Mouse (Mus musculus): ENCODE results near the gene Xrra1.

DNA sequence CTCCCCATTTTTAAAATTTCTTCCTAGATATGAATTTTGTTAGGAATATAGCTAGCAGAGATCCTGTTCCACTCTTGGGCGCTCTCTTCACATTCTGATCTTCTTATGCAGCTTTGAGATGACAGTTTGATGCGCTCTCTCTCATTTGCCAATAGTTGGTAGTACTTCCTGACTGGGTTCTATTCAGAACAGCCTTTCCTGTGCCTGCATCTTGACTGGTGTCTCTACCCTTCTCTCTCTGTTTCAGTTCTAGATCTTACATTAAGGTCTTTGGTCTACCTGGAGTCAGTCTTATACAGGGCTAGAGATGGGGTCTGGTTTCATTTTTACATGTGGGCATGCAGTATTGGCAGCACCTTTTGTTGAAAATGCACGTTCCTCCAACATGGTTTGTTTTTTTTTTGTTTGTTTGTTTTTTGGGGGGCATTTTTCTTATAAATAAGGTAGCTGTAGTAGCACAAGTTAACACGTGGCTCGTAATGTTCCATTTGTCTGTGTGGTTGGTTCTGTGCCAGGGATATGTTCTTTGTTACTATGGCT is 24.5 kb upstream of the Xrra1 start:
- TF ChIP-seq CTCF (IDR thresholded peaks at IDR 0.05; ENCODE audit: control insufficient read depth, insufficient read depth, insufficient read length) (no peak), MYOD1 (IDR thresholded peaks at IDR 0.05; ENCODE audit: control insufficient read depth, insufficient read length, low read depth) (no peak), MYOG (IDR thresholded peaks at IDR 0.05; ENCODE audit: control insufficient read depth, extremely low read depth, insufficient read length) (no peak), CEBPB (IDR thresholded peaks at IDR 0.05; ENCODE audit: low read depth) (no peak), FOSL1 (IDR thresholded peaks at IDR 0.05; ENCODE audit: insufficient read depth, low read length, poor library complexity, severe bottlenecking) (no peak), MAX (IDR thresholded peaks at IDR 0.05) (no peak), USF1 (IDR thresholded peaks at IDR 0.05; ENCODE audit: low read depth) (no peak)

Measured in C2C12 (cell line).